Mouse (Mus musculus) embryo, embryonic 9.5 days (tissue): ENCODE data around the gene Flot2.

Source experiments
- DNase-seq: peaks from one replicate; pipeline ENCODE4 v3.0.0-alpha.2; 2017; ENCODE audit errors: extremely low spot score

Flot2 gene

GRCm38 (mm10) chr11:78102958-78103747 lies 65.4 kb downstream of the Flot2 start:
- DNase-seq, result no peak

- no peak for DNase-seq
Observed at GRCm38 (mm10) chr11:78104501-78104900, 66.8 kb downstream of the Flot2 start.
